Mouse (Mus musculus): ENCODE results near the gene Zmynd8. TPM values are rescaled to one million over a fixed set of nuclear protein-coding genes. Genes with fewer than 3 reads are reported as not detected.

The Zmynd8 gene
- total RNA-seq, 1 experiment, result 49.7 TPM

GRCm38 (mm10) chr2:165742210-165742786 is 156.5 kb downstream of the Zmynd8 start:
- in situ Hi-C loops (cut with MboI; ENCODE audit: low sequenced_read_pairs in 2 of 2, unreplicated experiment in 2 of 2), result loop anchor here in 1 of 2 experiments (10.0 kb wide), 1 partner anchor 217 kb away; no protein-coding TSS in a partner anchor
- H3K9ac ChIP-seq (ENCODE audit: insufficient read depth, low read depth, low read length, poor library complexity, severe bottlenecking), result no peak overlapping the region; the same call in 1 of the 2 replicates
- no peaks in the 10 kb centered on the region for H3K9me3 ChIP-seq (ENCODE audit: control insufficient read depth, insufficient read depth, low read depth, low read length)
- no peak overlapping the region for H3K27ac ChIP-seq (ENCODE audit: insufficient read depth, low read depth, low read length, poor library complexity, severe bottlenecking)
- peak; percentile 33 for DNase-seq (ENCODE audit: low read depth, low spot score)
- H3K4me1 ChIP-seq (ENCODE audit: control insufficient read depth in 2 of 2, insufficient read depth in 2 of 2, low read length in 2 of 2, poor library complexity in 1 of 2), result peaks cover 0 to 22% of the 10 kb centered on the region in 2 experiments; a peak in 3 of 4 replicates
- H3K36me3 ChIP-seq (ENCODE audit: control insufficient read depth, insufficient read depth, low read length, poor library complexity, severe bottlenecking), result no peaks in the 10 kb centered on the region
- TF ChIP-seq HCFC1 (IDR thresholded peaks at IDR 0.05; ENCODE audit: borderline replicate concordance, insufficient read depth, low read length), result no peak
- TF ChIP-seq ZNF384 (IDR thresholded peaks at IDR 0.05; ENCODE audit: low read depth, low read length), result no peak
- no peak for TF ChIP-seq MAFK (IDR thresholded peaks at IDR 0.05; ENCODE audit: insufficient read depth, low read depth, low read length)
- no peak for TF ChIP-seq ZC3H11A (IDR thresholded peaks at IDR 0.05; ENCODE audit: borderline replicate concordance, low read depth, low read length)
- TF ChIP-seq CHD2 (IDR thresholded peaks at IDR 0.05; ENCODE audit: low read depth, low read length), result no peak
- H3K4me3 ChIP-seq (ENCODE audit: insufficient read depth in 1 of 2, low read depth in 1 of 2, low read length in 2 of 2, poor library complexity in 1 of 2, severe bottlenecking in 1 of 2), result no peak overlapping the region

GRCm38 (mm10) chr2:165741526-165742050 is 157.2 kb downstream of the Zmynd8 start:
- TF ChIP-seq ZNF384 (IDR thresholded peaks at IDR 0.05; ENCODE audit: low read depth, low read length) (no peak), CHD2 (IDR thresholded peaks at IDR 0.05; ENCODE audit: low read depth, low read length) (no peak), ZC3H11A (IDR thresholded peaks at IDR 0.05; ENCODE audit: borderline replicate concordance, low read depth, low read length) (no peak), HCFC1 (IDR thresholded peaks at IDR 0.05; ENCODE audit: borderline replicate concordance, insufficient read depth, low read length) (no peak), MAFK (IDR thresholded peaks at IDR 0.05; ENCODE audit: insufficient read depth, low read depth, low read length) (no peak)
- Histone ChIP-seq H3K4me1 (ENCODE audit: control insufficient read depth in 2 of 2, insufficient read depth in 2 of 2, low read length in 2 of 2, poor library complexity in 1 of 2) (peaks cover 0 to 22% of the 10 kb centered on the region in 2 experiments; a peak in 3 of 4 replicates), H3K9me3 (ENCODE audit: control insufficient read depth, insufficient read depth, low read depth, low read length) (no peaks in the 10 kb centered on the region), H3K9ac (ENCODE audit: insufficient read depth, low read depth, low read length, poor library complexity, severe bottlenecking) (no peak overlapping the region), H3K4me3 (ENCODE audit: insufficient read depth in 1 of 2, low read depth in 1 of 2, low read length in 2 of 2, poor library complexity in 1 of 2, severe bottlenecking in 1 of 2) (no peak overlapping the region), H3K36me3 (ENCODE audit: control insufficient read depth, insufficient read depth, low read length, poor library complexity, severe bottlenecking) (no peaks in the 10 kb centered on the region), H3K27ac (ENCODE audit: insufficient read depth, low read depth, low read length, poor library complexity, severe bottlenecking) (no peak overlapping the region)
- DNase-seq (ENCODE audit: low read depth, low spot score), result no peak
- in situ Hi-C loops (cut with MboI; ENCODE audit: low sequenced_read_pairs in 2 of 2, unreplicated experiment in 2 of 2), result loop anchor here in 1 of 2 experiments (10.0 kb wide), 1 partner anchor 217 kb away; no protein-coding TSS in a partner anchor

- no peak overlapping the region for H3K4me3 ChIP-seq (ENCODE audit: insufficient read depth in 1 of 2, low read depth in 1 of 2, low read length in 2 of 2, poor library complexity in 1 of 2, severe bottlenecking in 1 of 2)
- in situ Hi-C loops (cut with MboI; ENCODE audit: low sequenced_read_pairs in 2 of 2, unreplicated experiment in 2 of 2), result loop anchor here in 1 of 2 experiments (10.0 kb wide), 1 partner anchor 216 kb away; no protein-coding TSS in a partner anchor
- H3K4me1 ChIP-seq (ENCODE audit: control insufficient read depth in 2 of 2, insufficient read depth in 2 of 2, low read length in 2 of 2, poor library complexity in 1 of 2), result peaks cover 0 to 22% of the 10 kb centered on the region in 2 experiments; a peak in 3 of 4 replicates
- H3K9ac ChIP-seq (ENCODE audit: insufficient read depth, low read depth, low read length, poor library complexity, severe bottlenecking), result no peak overlapping the region
- H3K36me3 ChIP-seq (ENCODE audit: control insufficient read depth, insufficient read depth, low read length, poor library complexity, severe bottlenecking), result no peaks in the 10 kb centered on the region
- no peak for DNase-seq (ENCODE audit: low read depth, low spot score)
- H3K9me3 ChIP-seq (ENCODE audit: control insufficient read depth, insufficient read depth, low read depth, low read length), result no peaks in the 10 kb centered on the region
- no peak for TF ChIP-seq ZC3H11A (IDR thresholded peaks at IDR 0.05; ENCODE audit: borderline replicate concordance, low read depth, low read length)
- TF ChIP-seq CHD2 (IDR thresholded peaks at IDR 0.05; ENCODE audit: low read depth, low read length), result no peak
- TF ChIP-seq HCFC1 (IDR thresholded peaks at IDR 0.05; ENCODE audit: borderline replicate concordance, insufficient read depth, low read length), result no peak
- TF ChIP-seq ZNF384 (IDR thresholded peaks at IDR 0.05; ENCODE audit: low read depth, low read length), result no peak
- TF ChIP-seq MAFK (IDR thresholded peaks at IDR 0.05; ENCODE audit: insufficient read depth, low read depth, low read length), result no peak
- no peak overlapping the region for H3K27ac ChIP-seq (ENCODE audit: insufficient read depth, low read depth, low read length, poor library complexity, severe bottlenecking)
Observed at GRCm38 (mm10) chr2:165740982-165741381, 157.8 kb downstream of the Zmynd8 start.

DNA sequence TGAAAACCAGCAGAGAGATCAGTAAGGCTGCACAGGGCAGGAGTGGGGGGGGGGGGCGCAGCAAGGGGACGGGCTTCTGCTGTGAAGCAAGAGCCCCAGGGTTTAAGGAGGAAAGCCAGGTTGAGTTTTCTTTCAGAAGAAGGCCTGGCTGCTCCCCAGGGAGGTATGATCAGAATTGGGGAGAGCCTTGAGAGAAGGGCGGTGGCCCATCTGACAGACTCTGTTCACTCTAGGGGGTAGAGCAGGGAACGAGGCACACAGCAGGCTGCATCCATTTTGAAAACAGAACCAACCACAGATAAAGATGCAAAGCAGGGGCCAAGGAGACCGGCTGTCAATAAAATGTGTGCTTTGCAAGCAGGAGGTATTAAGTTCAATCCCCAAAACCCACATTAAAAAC is 158.4 kb downstream of the Zmynd8 start:
- no peak overlapping the region for H3K27ac ChIP-seq (ENCODE audit: insufficient read depth, low read depth, low read length, poor library complexity, severe bottlenecking)
- H3K4me1 ChIP-seq (ENCODE audit: control insufficient read depth in 2 of 2, insufficient read depth in 2 of 2, low read length in 2 of 2, poor library complexity in 1 of 2), result peaks cover 0 to 18% of the 10 kb centered on the region in 2 experiments; a peak in 3 of 4 replicates
- H3K36me3 ChIP-seq (ENCODE audit: control insufficient read depth, insufficient read depth, low read length, poor library complexity, severe bottlenecking), result no peaks in the 10 kb centered on the region

More for the DNA sequence above, 158.4 kb downstream of the Zmynd8 start:
- Histone ChIP-seq H3K9me3 (ENCODE audit: control insufficient read depth, insufficient read depth, low read depth, low read length) (no peaks in the 10 kb centered on the region), H3K9ac (ENCODE audit: insufficient read depth, low read depth, low read length, poor library complexity, severe bottlenecking) (no peak overlapping the region), H3K4me3 (ENCODE audit: insufficient read depth in 1 of 2, low read depth in 1 of 2, low read length in 2 of 2, poor library complexity in 1 of 2, severe bottlenecking in 1 of 2) (no peak overlapping the region)
- no peak for DNase-seq (ENCODE audit: low read depth, low spot score)
- TF ChIP-seq ZC3H11A (IDR thresholded peaks at IDR 0.05; ENCODE audit: borderline replicate concordance, low read depth, low read length) (no peak), MAFK (IDR thresholded peaks at IDR 0.05; ENCODE audit: insufficient read depth, low read depth, low read length) (no peak), HCFC1 (IDR thresholded peaks at IDR 0.05; ENCODE audit: borderline replicate concordance, insufficient read depth, low read length) (no peak), CHD2 (IDR thresholded peaks at IDR 0.05; ENCODE audit: low read depth, low read length) (no peak), ZNF384 (IDR thresholded peaks at IDR 0.05; ENCODE audit: low read depth, low read length) (no peak)
- in situ Hi-C loops (cut with MboI; ENCODE audit: low sequenced_read_pairs in 2 of 2, unreplicated experiment in 2 of 2), result loop anchor here in 1 of 2 experiments (10.0 kb wide), 1 partner anchor 216 kb away; no protein-coding TSS in a partner anchor

All from ES-E14 (cell line).